Mouse (Mus musculus) liver, postnatal 0 days (tissue): ENCODE measurements around the gene Pld5. TPM values are rescaled to one million over a fixed set of nuclear protein-coding genes. Genes with fewer than 3 reads are reported as not detected.

Experiments
- ATAC-seq: fragments of 200-750 bp; cut with Nextera tagmentation; 2 replicates; pipeline ENCODE4 v1.8.0; 2017; ENCODE audit warnings: mild to moderate bottlenecking, moderate library complexity
- DNase-seq: peaks from one replicate; pipeline ENCODE4 v3.0.0-alpha.2; 2016
- H3K27ac ChIP-seq: fragments of 300-500 bp; sonication (generic); 2 replicates; pipeline ENCODE4 v1.5.1; 2014; ENCODE audit warnings: antibody characterized with exemption, moderate library complexity, mild to moderate bottlenecking, low read depth
- H3K27me3 ChIP-seq: fragments of 300-500 bp; sonication (generic); 2 replicates; pipeline ENCODE4 v1.6.1; 2014; ENCODE audit warnings: low read length, control low read depth, mixed read lengths; ENCODE audit not compliant: insufficient read depth
- H3K36me3 ChIP-seq: fragments of 300-500 bp; sonication (generic); replicated peaks from 2 replicates; pipeline ENCODE4 v1.6.1; 2014; ENCODE audit warnings: mild to moderate bottlenecking, control low read depth, low read length, moderate library complexity, mixed read lengths; ENCODE audit not compliant: insufficient read depth
- H3K4me1 ChIP-seq: fragments of 300-500 bp; sonication (generic); 2 replicates; pipeline ENCODE4 v1.6.1; 2014; ENCODE audit warnings: antibody characterized with exemption, mild to moderate bottlenecking, control low read depth; ENCODE audit not compliant: insufficient read depth
- H3K4me2 ChIP-seq: fragments of 300-500 bp; sonication (generic); 2 replicates; pipeline ENCODE4 v1.6.1; 2014; ENCODE audit warnings: low read depth, mild to moderate bottlenecking, low read length, moderate library complexity, mixed read lengths
- H3K4me3 ChIP-seq: fragments of 300-500 bp; sonication (generic); 2 replicates; pipeline ENCODE4 v1.5.1; 2014; ENCODE audit warnings: low read depth, low read length
- H3K9ac ChIP-seq: fragments of 300-500 bp; sonication (generic); replicated peaks from 2 replicates; pipeline ENCODE4 v1.6.1; 2014; ENCODE audit warnings: mild to moderate bottlenecking, moderate library complexity
- H3K9me3 ChIP-seq: fragments of 300-500 bp; sonication (generic); 2 replicates; pipeline ENCODE4 v1.6.1; 2016; ENCODE audit warnings: mild to moderate bottlenecking, control low read depth, low read length, mixed read lengths
- CTCF ChIP-seq: sonication (generic); IDR thresholded peaks from 2 replicates; pipeline ENCODE4 v1.5.1; 2016; ENCODE audit warnings: antibody characterized with exemption, low read depth
- WGBS: fragments of 180-500 bp; shearing (Covaris S2); extraction: QIAGEN DNeasy Blood & Tissue Kit; methylation state at CpG from one replicate; pipeline ENCODE4 v1.1.7; 2014; ENCODE audit not compliant: insufficient replicate concordance; 5-methylcytosine and 5-hydroxymethylcytosine counted together
- polyA plus RNA-seq: library from polyadenylated mRNA; unstranded; fragments of >200 nt; fragmentation: Nextera tagmentation; extraction: Ambion mirVana; gene quantifications from 2 replicates; pipeline ENCODE4 v1.2.1, GENCODE M21; 2015

Pld5 gene
- polyA plus RNA-seq, 1 experiment from 2014 or later, result not detected

DNA sequence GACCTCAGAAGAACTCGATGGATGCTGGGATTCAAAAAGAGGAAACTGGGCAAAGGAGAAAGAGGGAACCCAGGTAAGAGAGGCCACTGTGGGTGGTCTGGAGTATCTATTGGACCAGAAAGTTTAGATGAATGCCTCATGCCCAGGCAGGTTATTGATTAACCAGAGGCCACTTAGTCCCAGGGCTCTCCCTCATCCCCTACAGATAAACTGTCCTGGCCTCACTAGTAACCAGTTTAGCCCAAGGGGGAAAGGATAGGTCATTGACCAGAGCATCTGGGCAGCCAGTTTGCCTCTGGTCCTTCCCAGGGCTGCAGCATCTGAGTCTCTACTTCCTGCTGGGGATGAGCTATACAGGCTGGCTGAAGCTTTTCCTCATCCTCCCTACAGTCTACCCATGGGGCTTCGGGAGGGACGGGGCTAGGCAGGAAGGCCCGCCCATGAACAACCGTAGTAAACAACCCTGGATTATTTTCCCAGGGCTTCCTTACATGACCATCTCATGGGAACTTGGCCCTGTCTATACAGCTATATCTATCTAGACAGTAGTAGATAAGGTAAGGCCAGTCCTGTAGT, 361.3 kb downstream of the Pld5 start:
- no peak for TF ChIP-seq CTCF
- Histone ChIP-seq H3K36me3 (peaks cover 5% of the 10 kb centered on the region), H3K4me3 (no peak overlapping the region), H3K27me3 (no peaks in the 10 kb centered on the region), H3K9ac (no peak overlapping the region), H3K9me3 (no peaks in the 10 kb centered on the region), H3K4me1 (peaks cover 6% of the 10 kb centered on the region; the same call in 1 of the 2 replicates), H3K27ac (no peak overlapping the region), H3K4me2 (no peak overlapping the region)
- no peak for DNase-seq
- no peak for ATAC-seq
- 65% methylated on average over 5 of the region's 5 CpGs for WGBS
